Mouse (Mus musculus): ENCODE measurements around the gene Ddx25. TPM values are rescaled to one million over a fixed set of nuclear protein-coding genes. Genes with fewer than 3 reads are reported as not detected.

Gene Ddx25
- total and polyA plus RNA-seq, 3 experiments, result 0.33 to 0.85 (median 0.44) TPM

GRCm38 (mm10) chr9:35544666-35545065 lies 13.7 kb downstream of the Ddx25 start:
- no peak overlapping the region for H3K4me2 ChIP-seq (ENCODE audit: insufficient read depth, low read depth, poor library complexity, severe bottlenecking)
- peaks cover 15 to 30% of the 10 kb centered on the region in 2 experiments for H3K4me1 ChIP-seq (ENCODE audit: control insufficient read depth in 1 of 2, insufficient read depth in 2 of 2)
- no peak for DNase-seq (ENCODE audit: extremely low read depth)
- no peak overlapping the region for H3K9ac ChIP-seq (ENCODE audit: insufficient read depth, low read depth)
- H3K9me3 ChIP-seq (replicated peaks; ENCODE audit: low read length), result no peaks in the 10 kb centered on the region
- H3K4me3 ChIP-seq (replicated peaks in 1 of 3; ENCODE audit: low read depth in 2 of 3, low read length in 2 of 3, poor library complexity in 1 of 3), result no peak overlapping the region
- H3K27ac ChIP-seq (ENCODE audit: insufficient read depth, low read depth), result no peak overlapping the region
- no peaks in the 10 kb centered on the region for H3K79me2 ChIP-seq (replicated peaks; ENCODE audit: control insufficient read depth, extremely low read depth, insufficient read depth, poor library complexity, severe bottlenecking)
- in situ Hi-C loops (cut with MboI; ENCODE audit: low pct_ligation_motif_present, low pct_unique_long_range_greater_than_20kb, low sequenced_read_pairs) (loop anchor here (10.0 to 25.0 kb wide), 2 partner anchors 340 to 507 kb away; partner anchors contain the start of genes Srpr and Tirap), dilution Hi-C loops (cut with MboI; ENCODE audit: extremely low pct_ligation_motif_present, extremely low pct_unique_long_range_greater_than_20kb, low sequenced_read_pairs) (loop anchor here (25.0 kb wide), 1 partner anchor 257 kb away; no protein-coding TSS in a partner anchor)
- no peaks in the 10 kb centered on the region for H3K36me3 ChIP-seq (replicated peaks in 1 of 2; ENCODE audit: control insufficient read depth in 1 of 2, insufficient read depth in 1 of 2, low read length in 1 of 2)
- peaks cover 2% of the 10 kb centered on the region for H3K27me3 ChIP-seq (replicated peaks)
- TF ChIP-seq USF1 (IDR thresholded peaks at IDR 0.05; ENCODE audit: low read depth, low read length) (no peak), CHD2 (IDR thresholded peaks at IDR 0.05; ENCODE audit: low read length) (no peak), UBTF (IDR thresholded peaks at IDR 0.05; ENCODE audit: low read depth, low read length) (no peak), CHD1 (IDR thresholded peaks at IDR 0.05; ENCODE audit: low read depth, low read length) (no peak), MEF2A (IDR thresholded peaks at IDR 0.05; ENCODE audit: borderline replicate concordance, low read depth, low read length) (no peak), ZMIZ1 (IDR thresholded peaks at IDR 0.05; ENCODE audit: low read depth, low read length) (no peak), ZKSCAN1 (IDR thresholded peaks at IDR 0.05; ENCODE audit: borderline replicate concordance, low read depth, low read length) (no peak), ELF1 (IDR thresholded peaks at IDR 0.05; ENCODE audit: low read depth, low read length) (no peak), GABPA (IDR thresholded peaks at IDR 0.05; ENCODE audit: insufficient replicate concordance, low read depth, low read length) (no peak), RAD21 (IDR thresholded peaks at IDR 0.05; ENCODE audit: low read depth, low read length) (no peak), BHLHE40 (IDR thresholded peaks at IDR 0.05; ENCODE audit: low read depth, low read length) (no peak), KAT2A (IDR thresholded peaks at IDR 0.05; ENCODE audit: insufficient replicate concordance, low read length) (no peak), MAZ (IDR thresholded peaks at IDR 0.05; ENCODE audit: low read depth, low read length) (no peak), USF2 (conservative IDR thresholded peaks at IDR 0.05; ENCODE audit: low read depth, low read length) (no peak), JUND (conservative IDR thresholded peaks at IDR 0.05; ENCODE audit: low read depth, low read length) (no peak), NRF1 (IDR thresholded peaks at IDR 0.05; ENCODE audit: low read depth, low read length) (no peak), PAX5 (IDR thresholded peaks at IDR 0.05; ENCODE audit: low read length) (no peak)

GRCm38 (mm10) chr9:35543099-35543860 lies 15.0 kb downstream of the Ddx25 start:
- dilution Hi-C loops (cut with MboI; ENCODE audit: extremely low pct_ligation_motif_present, extremely low pct_unique_long_range_greater_than_20kb, low sequenced_read_pairs), result loop anchor here (25.0 kb wide), 1 partner anchor 256 kb away; no protein-coding TSS in a partner anchor
- no peak for DNase-seq (ENCODE audit: extremely low read depth)
- H3K4me2 ChIP-seq (ENCODE audit: insufficient read depth, low read depth, poor library complexity, severe bottlenecking), result no peak overlapping the region
- H3K9me3 ChIP-seq (replicated peaks; ENCODE audit: low read length), result no peaks in the 10 kb centered on the region
- TF ChIP-seq JUND (conservative IDR thresholded peaks at IDR 0.05; ENCODE audit: low read depth, low read length) (no peak), SMC3 (IDR thresholded peaks at IDR 0.05; ENCODE audit: low read depth, low read length) (no peak), SIN3A (IDR thresholded peaks at IDR 0.05; ENCODE audit: low read length) (no peak), ZC3H11A (IDR thresholded peaks at IDR 0.05; ENCODE audit: low read depth, low read length) (no peak), RCOR1 (conservative IDR thresholded peaks at IDR 0.05; ENCODE audit: low read depth, low read length) (no peak), EP300 (IDR thresholded peaks at IDR 0.05; ENCODE audit: low read length) (no peak), E2F4 (IDR thresholded peaks at IDR 0.05; ENCODE audit: insufficient replicate concordance, low read depth, low read length) (no peak), CHD2 (IDR thresholded peaks at IDR 0.05; ENCODE audit: low read length) (no peak)
- H3K27me3 ChIP-seq (replicated peaks), result peaks cover 2% of the 10 kb centered on the region
- no peaks in the 10 kb centered on the region for H3K36me3 ChIP-seq (replicated peaks in 1 of 2; ENCODE audit: control insufficient read depth in 1 of 2, insufficient read depth in 1 of 2, low read length in 1 of 2)
- H3K27ac ChIP-seq (ENCODE audit: insufficient read depth, low read depth), result no peak overlapping the region
- in situ Hi-C loops (cut with MboI; ENCODE audit: low pct_ligation_motif_present, low pct_unique_long_range_greater_than_20kb, low sequenced_read_pairs), result loop anchor here (10.0 to 25.0 kb wide), 2 partner anchors 338 to 506 kb away; partner anchors contain the start of genes Srpr and Tirap
- peaks cover 12 to 40% of the 10 kb centered on the region in 2 experiments for H3K4me1 ChIP-seq (ENCODE audit: control insufficient read depth in 1 of 2, insufficient read depth in 2 of 2)
- no peaks in the 10 kb centered on the region for H3K79me2 ChIP-seq (replicated peaks; ENCODE audit: control insufficient read depth, extremely low read depth, insufficient read depth, poor library complexity, severe bottlenecking)
- no peak overlapping the region for H3K9ac ChIP-seq (ENCODE audit: insufficient read depth, low read depth)
- H3K4me3 ChIP-seq (replicated peaks in 1 of 3; ENCODE audit: low read depth in 2 of 3, low read length in 2 of 3, poor library complexity in 1 of 3), result no peak overlapping the region
